ENCODE assay signal across 9 mouse cellular contexts in genomic region chr7:112719394-112720142, GRCm38 (mm10). TPM values are rescaled to one million over a fixed set of nuclear protein-coding genes. Genes with fewer than 3 reads are reported as not detected.
DNase-seq lines count a peak whose midpoint lies in the region; ATAC-seq and TF ChIP-seq lines count a peak whose summit lies in the region.
"Had no signal": no experiment of that assay in that cellular context is flagged by ENCODE, and none has a peak within 500 bp of the region (broad histone marks: within the 10 kb centered on the region; RNA-seq: fewer than 3 reads in every experiment).

No protein-coding gene starts in this region.

- no peak for TF ChIP-seq CTCF in kidney, postnatal 0 days (IDR thresholded peaks at IDR 0.05; ENCODE audit: low read depth)

- H3K9ac ChIP-seq in kidney, postnatal 0 days (ENCODE audit: low read depth, low read length): no peak overlapping the region
- no peak overlapping the region for H3K9ac ChIP-seq in embryonic facial prominence, embryonic 13.5 days
- no peak overlapping the region for H3K9ac ChIP-seq in forebrain, embryonic 14.5 days (ENCODE audit: low read length)
- no peak overlapping the region for H3K9ac ChIP-seq in limb, embryonic 12.5 days (replicated peaks)

- no peaks in the 10 kb centered on the region for H3K36me3 ChIP-seq in kidney, postnatal 0 days (ENCODE audit: insufficient read depth, low read length)
- H3K36me3 ChIP-seq in embryonic facial prominence, embryonic 13.5 days: no peaks in the 10 kb centered on the region
- no peaks in the 10 kb centered on the region for H3K36me3 ChIP-seq in forebrain, embryonic 14.5 days (ENCODE audit: control insufficient read depth, insufficient read depth, low read length)
- no peaks in the 10 kb centered on the region for H3K36me3 ChIP-seq in limb, embryonic 12.5 days

- peaks cover 38% of the 10 kb centered on the region for H3K4me1 ChIP-seq in kidney, postnatal 0 days (replicated peaks; ENCODE audit: insufficient read depth, low read length)
- peaks cover 38% of the 10 kb centered on the region for H3K4me1 ChIP-seq in embryonic facial prominence, embryonic 13.5 days
- peaks cover 33% of the 10 kb centered on the region for H3K4me1 ChIP-seq in forebrain, embryonic 14.5 days (ENCODE audit: control insufficient read depth, insufficient read depth, low read length)
- peaks cover 58% of the 10 kb centered on the region for H3K4me1 ChIP-seq in limb, embryonic 12.5 days (replicated peaks)

- peak; percentile 88 for DNase-seq in kidney, postnatal 0 days (ENCODE audit: low spot score)
- DNase-seq in kidney, adult 11 months: no peak
- no peak for DNase-seq in forebrain, embryonic 14.5 days (ENCODE audit: low spot score)
- no peak for DNase-seq in left cerebral cortex, adult 8-10 months (ENCODE audit: low spot score in 2 of 2)

- 23% methylated on average over 11 of the region's 11 CpGs for WGBS in kidney, postnatal 0 days
- WGBS in embryonic facial prominence, embryonic 13.5 days: 15% methylated on average over 11 of the region's 11 CpGs
- WGBS in forebrain, embryonic 14.5 days: 32% methylated on average over 11 of the region's 11 CpGs
- WGBS in limb, embryonic 12.5 days: 5% methylated on average over 11 of the region's 11 CpGs

- no peaks in the 10 kb centered on the region for H3K9me3 ChIP-seq in kidney, postnatal 0 days (replicated peaks; ENCODE audit: low read length)
- no peaks in the 10 kb centered on the region for H3K9me3 ChIP-seq in embryonic facial prominence, embryonic 13.5 days
- H3K9me3 ChIP-seq in forebrain, embryonic 14.5 days (replicated peaks; ENCODE audit: control insufficient read depth, low read length): no peaks in the 10 kb centered on the region
- no peaks in the 10 kb centered on the region for H3K9me3 ChIP-seq in limb, embryonic 12.5 days

- ATAC-seq in kidney, postnatal 0 days (replicated peaks; ENCODE audit: low FRiP score, low read depth): peak; percentile 14; the same call in 1 of the 2 replicates
- ATAC-seq in embryonic facial prominence, embryonic 13.5 days (ENCODE audit: insufficient number of reproducible peaks, insufficient read depth, low FRiP score, low TSS enrichment, low read depth): no peak
- no peak for ATAC-seq in forebrain, embryonic 14.5 days
- ATAC-seq in limb, embryonic 12.5 days (ENCODE audit: insufficient number of reproducible peaks, insufficient read depth, low FRiP score, low TSS enrichment, low read depth): 0 out of 2 replicates have a peak, but pooled peaks have one; percentile 2
- ATAC-seq in activated CD4-positive, CD25-positive, alpha-beta regulatory T cell, adult 4 months: no peak
- no peak for ATAC-seq in megakaryocyte-erythroid progenitor cell, adult 5-6 weeks (replicated peaks; ENCODE audit: low FRiP score, low TSS enrichment, poor library complexity, severe bottlenecking)

- peak overlapping the region; percentile 75 for H3K27ac ChIP-seq in kidney, postnatal 0 days
- H3K27ac ChIP-seq in embryonic facial prominence, embryonic 13.5 days: no peak overlapping the region
- no peak overlapping the region for H3K27ac ChIP-seq in forebrain, embryonic 14.5 days (ENCODE audit: low read depth, low read length)
- H3K27ac ChIP-seq in limb, embryonic 12.5 days: peak overlapping the region; percentile 76; the same call in 1 of the 2 replicates

- no peaks in the 10 kb centered on the region for H3K27me3 ChIP-seq in kidney, postnatal 0 days (ENCODE audit: insufficient read depth, low read length)
- H3K27me3 ChIP-seq in embryonic facial prominence, embryonic 13.5 days: no peaks in the 10 kb centered on the region
- H3K27me3 ChIP-seq in forebrain, embryonic 14.5 days (replicated peaks; ENCODE audit: control insufficient read depth, insufficient read depth, low read length): no peaks in the 10 kb centered on the region
- no peaks in the 10 kb centered on the region for H3K27me3 ChIP-seq in limb, embryonic 12.5 days

- H3K4me2 ChIP-seq in kidney, postnatal 0 days (ENCODE audit: low read length): peak overlapping the region; percentile 50; the same call in 1 of the 2 replicates
- peak overlapping the region; percentile 54; the same call in 1 of the 2 replicates for H3K4me2 ChIP-seq in embryonic facial prominence, embryonic 13.5 days
- H3K4me2 ChIP-seq in forebrain, embryonic 14.5 days (ENCODE audit: low read length): peak overlapping the region; percentile 48
- peak overlapping the region; percentile 41 for H3K4me2 ChIP-seq in limb, embryonic 12.5 days

- H3K4me3 ChIP-seq in kidney, postnatal 0 days (replicated peaks; ENCODE audit: low read depth, low read length): no peak overlapping the region
- no peak overlapping the region for H3K4me3 ChIP-seq in embryonic facial prominence, embryonic 13.5 days
- no peak overlapping the region for H3K4me3 ChIP-seq in forebrain, embryonic 14.5 days (ENCODE audit: low read depth, low read length)
- no peak overlapping the region for H3K4me3 ChIP-seq in limb, embryonic 12.5 days (replicated peaks)

RNA-seq across cellular contexts. Expression of gene Tead1, which starts 40.5 kb away (rescaled TPM):
- 14.9 and 17.1 TPM in 2 replicates for polyA plus RNA-seq in kidney, postnatal 0 days (2015; fragmentation: Nextera tagmentation; extraction: Ambion mirVana)
- polyA plus RNA-seq in embryonic facial prominence, embryonic 13.5 days (2015; fragmentation: Nextera tagmentation; extraction: Ambion mirVana): 44.5 and 44.9 TPM in 2 replicates
- polyA plus RNA-seq in forebrain, embryonic 14.5 days (2014; fragmentation: Nextera tagmentation; extraction: Ambion mirVana): 6.0 and 7.8 TPM in 2 replicates
- polyA plus RNA-seq in limb, embryonic 12.5 days (2016; fragmentation: Nextera tagmentation; extraction: Ambion mirVana): 28.7 and 43.6 TPM in 2 replicates
- 10 to 100 TPM; 12.3 to 13.5 (median 12.6) TPM for total RNA-seq in left cerebral cortex, adult 8-10 months (2022)
- under 1 TPM in 1 of 2 experiments, not detected in 1; 0.60 TPM for polyA plus RNA-seq in activated CD4-positive, CD25-positive, alpha-beta regulatory T cell, adult 4 months (2017; shearing (Covaris generic))
- not detected in 2 replicates for total RNA-seq in megakaryocyte-erythroid progenitor cell, adult 5-6 weeks (2014; fragmentation: Nextera tagmentation)
- total RNA-seq in megakaryocyte-erythroid progenitor cell, adult 5-6 weeks (2017): 2.5 TPM in 1 of 2 replicates, not detected in the other
- total RNA-seq: MEL had no signal

Comparison
In these comparisons a context has a peak if more than half of its experiments do, and no peak if none do; other contexts are left out.
1. ATAC-seq: peak in kidney, postnatal 0 days (single experiment) and limb, embryonic 12.5 days (single experiment); none in embryonic facial prominence, embryonic 13.5 days (single experiment), forebrain, embryonic 14.5 days (single experiment), activated CD4-positive, CD25-positive, alpha-beta regulatory T cell, adult 4 months (single experiment) and megakaryocyte-erythroid progenitor cell, adult 5-6 weeks (single experiment).
2. H3K27ac ChIP-seq: peak in kidney, postnatal 0 days (single experiment) and limb, embryonic 12.5 days (single experiment); none in embryonic facial prominence, embryonic 13.5 days (single experiment) and forebrain, embryonic 14.5 days (single experiment).
3. Peak in every context shown above with its lines, with median percentiles within 50 percentile points of each other: H3K4me2 ChIP-seq.